Mouse (Mus musculus) MEL (cell line): ENCODE measurements at regions not wholly inside any gene's neighbourhood (a gene's known extent, or its start where the extent isn't known, plus 50 kb on each side); places are given as distances from the start of the nearest gene placed in this dataset.
A peak's percentile ranks its signal among the peaks of the same experiment; 100 is the strongest.

ENCODE experiments used
- DNase-seq: peaks from one replicate; pipeline ENCODE4 v3.0.0; 2011; ENCODE audit warnings: low read depth, low spot score
- H3K27ac ChIP-seq: 2 replicates; pipeline ENCODE4 v1.5.1; 2012; ENCODE audit warnings: low read depth, mild to moderate bottlenecking, control low read depth, low read length, moderate library complexity; ENCODE audit not compliant: control insufficient read depth
- H3K27me3 ChIP-seq, 2 experiments: fragments of 150-350 bp in 1 of 2; sonication (generic) in 1 of 2; 2 replicates each; pipeline ENCODE4 v1.6.1; 2012; ENCODE audit warnings: low read length in 2 of 2, mild to moderate bottlenecking in 2 of 2, improper control_type of control experiment in 1 of 2, moderate library complexity in 1 of 2; ENCODE audit not compliant: insufficient read depth in 2 of 2, control insufficient read depth in 1 of 2
- H3K36me3 ChIP-seq, 2 experiments: 2 replicates each; pipeline ENCODE4 v1.6.1; 2012 to 2014; ENCODE audit warnings: low read length in 2 of 2, improper control_type of control experiment in 1 of 2, inconsistent platforms in 1 of 2, mild to moderate bottlenecking in 1 of 2; ENCODE audit not compliant: insufficient read depth in 2 of 2, control insufficient read depth in 1 of 2
- H3K4me1 ChIP-seq, 2 experiments: fragments of 150-350 bp in 1 of 2; sonication (generic) in 1 of 2; 2 replicates each; pipeline ENCODE4 v1.6.1; 2012; ENCODE audit warnings: low read length in 2 of 2, improper control_type of control experiment in 1 of 2, mild to moderate bottlenecking in 1 of 2; ENCODE audit not compliant: insufficient read depth in 2 of 2, control insufficient read depth in 1 of 2
- H3K4me3 ChIP-seq, 2 experiments: fragments of 150-350 bp in 1 of 2; sonication (generic) in 1 of 2; 2 replicates each; pipeline ENCODE4 v1.5.1; 2012; ENCODE audit warnings: low read depth in 2 of 2, low read length in 2 of 2, mild to moderate bottlenecking in 2 of 2, moderate library complexity in 2 of 2, control low read depth in 1 of 2, improper control_type of control experiment in 1 of 2; ENCODE audit not compliant: control insufficient read depth in 1 of 2, insufficient read depth in 1 of 2
- H3K79me2 ChIP-seq: 2 replicates; pipeline ENCODE4 v1.6.1; 2012; ENCODE audit warnings: mild to moderate bottlenecking, low read length, moderate library complexity; ENCODE audit not compliant: control insufficient read depth, poor library complexity, insufficient read depth
- H3K9ac ChIP-seq: 2 replicates; pipeline ENCODE4 v1.6.1; 2012; ENCODE audit warnings: low read depth, mild to moderate bottlenecking, control low read depth, low read length, moderate library complexity; ENCODE audit not compliant: control insufficient read depth, poor library complexity, severe bottlenecking
- H3K9me3 ChIP-seq: fragments of 150-350 bp; sonication (generic); replicated peaks from 2 replicates; pipeline ENCODE4 v1.6.1; 2012; ENCODE audit warnings: mild to moderate bottlenecking, low read length, improper control_type of control experiment, moderate library complexity; ENCODE audit not compliant: insufficient read depth
- CHD2 ChIP-seq: IDR thresholded peaks from 2 replicates; pipeline ENCODE4 v1.6.1; 2011; ENCODE audit warnings: low read length, improper control_type of control experiment
- CTCF ChIP-seq, 3 experiments: IDR thresholded peaks in 2 of 3; conservative IDR thresholded peaks in 1 of 3; 2 replicates each; pipeline ENCODE4 v1.5.1; 2011 to 2012; ENCODE audit warnings: low read length in 3 of 3, low read depth in 2 of 3, mild to moderate bottlenecking in 2 of 3, improper control_type of control experiment in 1 of 3, inconsistent platforms in 1 of 3, mixed read lengths in 1 of 3, moderate library complexity in 1 of 3; ENCODE audit not compliant: control insufficient read depth in 1 of 3, insufficient read depth in 1 of 3, poor library complexity in 1 of 3, severe bottlenecking in 1 of 3
- E2F4 ChIP-seq: IDR thresholded peaks from 2 replicates; pipeline ENCODE4 v1.6.1; 2011; ENCODE audit warnings: low read depth, low read length, improper control_type of control experiment, borderline replicate concordance
- ELF1 ChIP-seq: IDR thresholded peaks from 2 replicates; pipeline ENCODE4 v1.6.1; 2014; ENCODE audit warnings: low read depth, mild to moderate bottlenecking, inconsistent platforms, low read length, improper control_type of control experiment, moderate library complexity
- EP300 ChIP-seq, 2 experiments: IDR thresholded peaks; 2 replicates each; pipeline ENCODE4 v1.6.1; 2011; ENCODE audit warnings: improper control_type of control experiment in 2 of 2, low read length in 2 of 2, low read depth in 1 of 2, mild to moderate bottlenecking in 1 of 2
- GABPA ChIP-seq: IDR thresholded peaks from 2 replicates; pipeline ENCODE4 v1.6.1; 2012; ENCODE audit warnings: low read depth, mild to moderate bottlenecking, inconsistent platforms, low read length, improper control_type of control experiment, moderate library complexity
- JUND ChIP-seq: IDR thresholded peaks from 2 replicates; pipeline ENCODE4 v1.6.1; 2011; ENCODE audit warnings: low read depth, mild to moderate bottlenecking, improper control_type of control experiment, low read length
- MAZ ChIP-seq: IDR thresholded peaks from 2 replicates; pipeline ENCODE4 v1.6.1; 2012; ENCODE audit warnings: low read depth, mild to moderate bottlenecking, inconsistent platforms, low read length, improper control_type of control experiment
- MEF2A ChIP-seq: IDR thresholded peaks from 2 replicates; pipeline ENCODE4 v1.6.1; 2014; ENCODE audit warnings: low read depth, mild to moderate bottlenecking, inconsistent platforms, low read length, improper control_type of control experiment; ENCODE audit not compliant: poor library complexity, insufficient replicate concordance, severe bottlenecking; ENCODE audit errors: extremely low read depth
- RAD21 ChIP-seq: IDR thresholded peaks from 2 replicates; pipeline ENCODE4 v1.6.1; 2011; ENCODE audit warnings: mild to moderate bottlenecking, low read depth, low read length, improper control_type of control experiment
- RCOR1 ChIP-seq: IDR thresholded peaks from 2 replicates; pipeline ENCODE4 v1.6.1; 2012; ENCODE audit warnings: low read depth, mild to moderate bottlenecking, inconsistent platforms, low read length, improper control_type of control experiment
- SIN3A ChIP-seq: IDR thresholded peaks from 2 replicates; pipeline ENCODE4 v1.6.1; 2012; ENCODE audit warnings: low read length, improper control_type of control experiment, inconsistent platforms
- SMC3 ChIP-seq: IDR thresholded peaks from 2 replicates; pipeline ENCODE4 v1.6.1; 2011; ENCODE audit warnings: low read depth, low read length, improper control_type of control experiment
- TBP ChIP-seq: IDR thresholded peaks from 2 replicates; pipeline ENCODE4 v1.8.0; 2011; ENCODE audit warnings: low read depth, low read length, improper control_type of control experiment
- UBTF ChIP-seq: IDR thresholded peaks from 2 replicates; pipeline ENCODE4 v1.6.1; 2012; ENCODE audit warnings: low read depth, mild to moderate bottlenecking, inconsistent platforms, low read length, improper control_type of control experiment, moderate library complexity, borderline replicate concordance; ENCODE audit not compliant: insufficient read depth
- USF1 ChIP-seq: IDR thresholded peaks from 2 replicates; pipeline ENCODE4 v1.6.1; 2014; ENCODE audit warnings: low read depth, mild to moderate bottlenecking, inconsistent platforms, low read length, improper control_type of control experiment, moderate library complexity
- ZC3H11A ChIP-seq: IDR thresholded peaks from 2 replicates; pipeline ENCODE4 v1.6.1; 2012; ENCODE audit warnings: low read depth, mild to moderate bottlenecking, inconsistent platforms, low read length, improper control_type of control experiment
- ZKSCAN1 ChIP-seq: IDR thresholded peaks from 2 replicates; pipeline ENCODE4 v1.6.1; 2012; ENCODE audit warnings: low read depth, mild to moderate bottlenecking, inconsistent platforms, low read length, improper control_type of control experiment, moderate library complexity

DNA sequence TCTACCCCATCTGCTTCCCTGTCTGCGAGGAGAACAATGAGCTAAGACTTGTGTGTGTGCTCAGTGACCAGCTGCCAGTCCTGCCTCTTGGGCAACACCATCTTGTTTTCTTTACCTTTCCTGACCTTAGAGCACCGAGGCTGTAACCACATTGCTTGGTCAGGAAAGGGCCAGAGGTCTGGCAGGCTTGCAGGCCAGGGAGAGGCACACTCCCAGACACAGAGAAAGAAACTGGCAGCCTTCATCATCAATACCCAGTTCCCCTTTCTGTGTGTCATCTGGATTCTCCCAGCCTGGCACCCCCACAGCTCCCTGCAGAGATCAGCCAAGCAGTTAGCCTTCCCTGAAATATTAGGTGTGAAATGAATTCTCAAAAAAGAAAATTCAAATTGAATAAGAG, 198.8 kb downstream of the Bcor start:
- Histone ChIP-seq H3K4me1 (peaks cover 5 to 15% of the 10 kb centered on the region in 2 experiments; a peak in 3 of 4 replicates), H3K79me2 (no peaks in the 10 kb centered on the region), H3K9me3 (no peaks in the 10 kb centered on the region), H3K27me3 (no peaks in the 10 kb centered on the region), H3K4me3 (no peak overlapping the region), H3K36me3 (peaks cover 0 to 8% of the 10 kb centered on the region in 2 experiments; a peak in 2 of 4 replicates), H3K27ac (no peak overlapping the region), H3K9ac (no peak overlapping the region)
- DNase-seq, result peak; percentile 20
- TF ChIP-seq SIN3A, result no peak
- TF ChIP-seq E2F4, result no peak
- no peak for TF ChIP-seq CHD2

- peaks cover 0 to 8% of the 10 kb centered on the region in 2 experiments; a peak in 2 of 4 replicates for H3K36me3 ChIP-seq
- H3K79me2 ChIP-seq, result no peaks in the 10 kb centered on the region
- TF ChIP-seq TBP (no peak), ZKSCAN1 (no peak), GABPA (no peak), EP300 (IDR thresholded peaks at IDR 0.05; ENCODE audit: low read depth in 1 of 2, low read length in 2 of 2) (0 out of 4 replicates have a peak, but pooled peaks of 1 of the 2 experiments have one; percentile 40), ELF1 (no peak), RCOR1 (peak; percentile 87), UBTF (no peak), CTCF (IDR thresholded peaks at IDR 0.05 in 2 of 3, conservative IDR thresholded peaks at IDR 0.05 in 1 of 3; ENCODE audit: control insufficient read depth in 1 of 3, insufficient read depth in 1 of 3, low read depth in 2 of 3, low read length in 3 of 3, poor library complexity in 1 of 3, severe bottlenecking in 1 of 3) (no peak)
- TF ChIP-seq, all 39 proteins: peak for 2
- Histone ChIP-seq H3K9ac (no peak overlapping the region), H3K4me3 (no peak overlapping the region), H3K27ac (no peak overlapping the region), H3K27me3 (no peaks in the 10 kb centered on the region), H3K9me3 (no peaks in the 10 kb centered on the region), H3K4me1 (peaks cover 5 to 15% of the 10 kb centered on the region in 2 experiments; a peak in 3 of 4 replicates)
- DNase-seq, result peak; percentile 78
Measured at GRCm38 (mm10) chrX:11964428-11964827, 195.7 kb downstream of the Bcor start.

DNA sequence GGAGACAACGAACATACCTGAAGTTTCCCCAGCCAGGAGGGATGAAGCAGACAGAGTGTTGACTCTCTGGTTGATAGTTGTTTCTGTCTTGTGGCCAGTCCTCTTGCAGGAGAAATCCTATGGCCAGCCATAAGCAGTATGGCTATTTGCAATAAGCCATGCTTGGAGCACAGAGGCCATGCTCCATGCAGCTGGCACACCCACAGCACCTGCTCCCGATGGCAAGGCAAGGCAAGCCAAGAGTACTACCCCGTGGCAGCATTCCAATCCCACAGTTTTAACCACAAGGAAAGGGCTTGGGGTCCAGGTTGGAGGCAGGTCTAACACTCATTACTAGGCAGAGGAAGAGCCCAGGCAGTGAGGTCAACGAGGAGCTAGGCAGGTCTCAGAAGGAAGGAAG, 181.5 kb downstream of the Bcor start:
- H3K27me3 ChIP-seq, result no peaks in the 10 kb centered on the region
- H3K27ac ChIP-seq, result no peak overlapping the region
- no peak for DNase-seq
- H3K9ac ChIP-seq, result no peak overlapping the region
- no peaks in the 10 kb centered on the region for H3K9me3 ChIP-seq
- no peaks in the 10 kb centered on the region for H3K79me2 ChIP-seq
- H3K36me3 ChIP-seq, result peaks cover 0 to 5% of the 10 kb centered on the region in 2 experiments; a peak in 2 of 4 replicates
- TF ChIP-seq JUND, result no peak
- TF ChIP-seq GABPA, result no peak
- TF ChIP-seq RAD21, result no peak
- TF ChIP-seq E2F4, result no peak
- no peak for TF ChIP-seq SMC3
- TF ChIP-seq ZC3H11A, result no peak
- TF ChIP-seq CHD2, result no peak
- TF ChIP-seq MAZ, result no peak
- TF ChIP-seq USF1, result no peak
- no peak for TF ChIP-seq UBTF
- TF ChIP-seq ELF1, result no peak
- no peak for TF ChIP-seq MEF2A
- no peak overlapping the region for H3K4me3 ChIP-seq
- H3K4me1 ChIP-seq, result peaks cover 2 to 10% of the 10 kb centered on the region in 2 experiments; a peak in 2 of 4 replicates
